Mouse (Mus musculus) MEL (cell line): ENCODE data around the gene Sept9. TPM values are rescaled to one million over a fixed set of nuclear protein-coding genes. Genes with fewer than 3 reads are reported as not detected.
A peak's percentile ranks its signal among the peaks of the same experiment; 100 is the strongest.

Experiments used
- DNase-seq: peaks from one replicate; pipeline ENCODE4 v3.0.0; 2011; ENCODE audit warnings: low read depth, low spot score
- H3K27ac ChIP-seq: 2 replicates; pipeline ENCODE4 v1.5.1; 2012; ENCODE audit warnings: low read depth, mild to moderate bottlenecking, control low read depth, low read length, moderate library complexity; ENCODE audit not compliant: control insufficient read depth
- H3K27me3 ChIP-seq, 2 experiments: fragments of 150-350 bp in 1 of 2; sonication (generic) in 1 of 2; 2 replicates each; pipeline ENCODE4 v1.6.1; 2012; ENCODE audit warnings: low read length in 2 of 2, mild to moderate bottlenecking in 2 of 2, improper control_type of control experiment in 1 of 2, moderate library complexity in 1 of 2; ENCODE audit not compliant: insufficient read depth in 2 of 2, control insufficient read depth in 1 of 2
- H3K36me3 ChIP-seq, 2 experiments: 2 replicates each; pipeline ENCODE4 v1.6.1; 2012 to 2014; ENCODE audit warnings: low read length in 2 of 2, improper control_type of control experiment in 1 of 2, inconsistent platforms in 1 of 2, mild to moderate bottlenecking in 1 of 2; ENCODE audit not compliant: insufficient read depth in 2 of 2, control insufficient read depth in 1 of 2
- H3K4me1 ChIP-seq, 2 experiments: fragments of 150-350 bp in 1 of 2; sonication (generic) in 1 of 2; 2 replicates each; pipeline ENCODE4 v1.6.1; 2012; ENCODE audit warnings: low read length in 2 of 2, improper control_type of control experiment in 1 of 2, mild to moderate bottlenecking in 1 of 2; ENCODE audit not compliant: insufficient read depth in 2 of 2, control insufficient read depth in 1 of 2
- H3K4me3 ChIP-seq, 2 experiments: fragments of 150-350 bp in 1 of 2; sonication (generic) in 1 of 2; 2 replicates each; pipeline ENCODE4 v1.5.1; 2012; ENCODE audit warnings: low read depth in 2 of 2, low read length in 2 of 2, mild to moderate bottlenecking in 2 of 2, moderate library complexity in 2 of 2, control low read depth in 1 of 2, improper control_type of control experiment in 1 of 2; ENCODE audit not compliant: control insufficient read depth in 1 of 2, insufficient read depth in 1 of 2
- H3K79me2 ChIP-seq: 2 replicates; pipeline ENCODE4 v1.6.1; 2012; ENCODE audit warnings: mild to moderate bottlenecking, low read length, moderate library complexity; ENCODE audit not compliant: control insufficient read depth, poor library complexity, insufficient read depth
- H3K9ac ChIP-seq: 2 replicates; pipeline ENCODE4 v1.6.1; 2012; ENCODE audit warnings: low read depth, mild to moderate bottlenecking, control low read depth, low read length, moderate library complexity; ENCODE audit not compliant: control insufficient read depth, poor library complexity, severe bottlenecking
- H3K9me3 ChIP-seq: fragments of 150-350 bp; sonication (generic); replicated peaks from 2 replicates; pipeline ENCODE4 v1.6.1; 2012; ENCODE audit warnings: mild to moderate bottlenecking, low read length, improper control_type of control experiment, moderate library complexity; ENCODE audit not compliant: insufficient read depth
- BHLHE40 ChIP-seq: IDR thresholded peaks from 2 replicates; pipeline ENCODE4 v1.6.1; 2012; ENCODE audit warnings: low read depth, mild to moderate bottlenecking, inconsistent platforms, low read length, improper control_type of control experiment, borderline replicate concordance
- CHD1 ChIP-seq: IDR thresholded peaks from 2 replicates; pipeline ENCODE4 v1.6.1; 2012; ENCODE audit warnings: low read depth, mild to moderate bottlenecking, inconsistent platforms, low read length, improper control_type of control experiment
- E2F4 ChIP-seq: IDR thresholded peaks from 2 replicates; pipeline ENCODE4 v1.6.1; 2011; ENCODE audit warnings: low read depth, low read length, improper control_type of control experiment, borderline replicate concordance
- ELF1 ChIP-seq: IDR thresholded peaks from 2 replicates; pipeline ENCODE4 v1.6.1; 2014; ENCODE audit warnings: low read depth, mild to moderate bottlenecking, inconsistent platforms, low read length, improper control_type of control experiment, moderate library complexity
- EP300 ChIP-seq, 2 experiments: IDR thresholded peaks; 2 replicates each; pipeline ENCODE4 v1.6.1; 2011; ENCODE audit warnings: improper control_type of control experiment in 2 of 2, low read length in 2 of 2, low read depth in 1 of 2, mild to moderate bottlenecking in 1 of 2
- ETS1 ChIP-seq: IDR thresholded peaks from 2 replicates; pipeline ENCODE4 v1.6.1; 2012; ENCODE audit warnings: low read depth, mild to moderate bottlenecking, inconsistent platforms, low read length, improper control_type of control experiment, moderate library complexity
- GABPA ChIP-seq: IDR thresholded peaks from 2 replicates; pipeline ENCODE4 v1.6.1; 2012; ENCODE audit warnings: low read depth, mild to moderate bottlenecking, inconsistent platforms, low read length, improper control_type of control experiment, moderate library complexity
- GATA1 ChIP-seq: IDR thresholded peaks from 2 replicates; pipeline ENCODE4 v1.6.1; 2011; ENCODE audit warnings: low read depth, low read length, improper control_type of control experiment
- HCFC1 ChIP-seq: IDR thresholded peaks from 2 replicates; pipeline ENCODE4 v1.6.1; 2012; ENCODE audit warnings: low read depth, mild to moderate bottlenecking, inconsistent platforms, low read length, improper control_type of control experiment, moderate library complexity
- JUND ChIP-seq: IDR thresholded peaks from 2 replicates; pipeline ENCODE4 v1.6.1; 2011; ENCODE audit warnings: low read depth, mild to moderate bottlenecking, improper control_type of control experiment, low read length
- MAFK ChIP-seq: IDR thresholded peaks from 2 replicates; pipeline ENCODE4 v1.6.1; 2011; ENCODE audit warnings: low read depth, mild to moderate bottlenecking, low read length, improper control_type of control experiment, borderline replicate concordance
- MYC ChIP-seq: IDR thresholded peaks from 2 replicates; pipeline ENCODE4 v1.6.1; 2011; ENCODE audit warnings: low read depth, mild to moderate bottlenecking, low read length, improper control_type of control experiment, moderate library complexity
- NRF1 ChIP-seq: IDR thresholded peaks from 2 replicates; pipeline ENCODE4 v1.6.1; 2014; ENCODE audit warnings: low read depth, mild to moderate bottlenecking, inconsistent platforms, low read length, improper control_type of control experiment, moderate library complexity; ENCODE audit not compliant: poor library complexity, insufficient read depth, severe bottlenecking
- POLR2A ChIP-seq, 2 experiments: IDR thresholded peaks; 2 replicates each; pipeline ENCODE4 v1.6.1; 2011 to 2012; ENCODE audit warnings: low read length in 2 of 2, mild to moderate bottlenecking in 2 of 2, control low read depth in 1 of 2, improper control_type of control experiment in 1 of 2, low read depth in 1 of 2, moderate library complexity in 1 of 2; ENCODE audit not compliant: control insufficient read depth in 1 of 2, insufficient read depth in 1 of 2, poor library complexity in 1 of 2
- POLR2AphosphoS2 ChIP-seq: IDR thresholded peaks from 2 replicates; pipeline ENCODE4 v1.6.1; 2011; ENCODE audit warnings: low read length, improper control_type of control experiment
- RCOR1 ChIP-seq: IDR thresholded peaks from 2 replicates; pipeline ENCODE4 v1.6.1; 2012; ENCODE audit warnings: low read depth, mild to moderate bottlenecking, inconsistent platforms, low read length, improper control_type of control experiment
- SIN3A ChIP-seq: IDR thresholded peaks from 2 replicates; pipeline ENCODE4 v1.6.1; 2012; ENCODE audit warnings: low read length, improper control_type of control experiment, inconsistent platforms
- SMC3 ChIP-seq: IDR thresholded peaks from 2 replicates; pipeline ENCODE4 v1.6.1; 2011; ENCODE audit warnings: low read depth, low read length, improper control_type of control experiment
- TAL1 ChIP-seq: IDR thresholded peaks from 2 replicates; pipeline ENCODE4 v1.6.1; 2012; ENCODE audit warnings: mild to moderate bottlenecking, inconsistent platforms, low read length, moderate library complexity, mixed read lengths
- TBP ChIP-seq: IDR thresholded peaks from 2 replicates; pipeline ENCODE4 v1.8.0; 2011; ENCODE audit warnings: low read depth, low read length, improper control_type of control experiment
- TCF12 ChIP-seq: IDR thresholded peaks from 2 replicates; pipeline ENCODE4 v1.6.1; 2014; ENCODE audit warnings: low read depth, mild to moderate bottlenecking, inconsistent platforms, low read length, improper control_type of control experiment, moderate library complexity
- USF2 ChIP-seq, 2 experiments: IDR thresholded peaks; 2 replicates each; pipeline ENCODE4 v1.6.1; 2011 to 2012; ENCODE audit warnings: improper control_type of control experiment in 2 of 2, low read length in 2 of 2, borderline replicate concordance in 1 of 2, inconsistent platforms in 1 of 2, low read depth in 1 of 2, mild to moderate bottlenecking in 1 of 2; ENCODE audit not compliant: insufficient read depth in 1 of 2
- ZC3H11A ChIP-seq: IDR thresholded peaks from 2 replicates; pipeline ENCODE4 v1.6.1; 2012; ENCODE audit warnings: low read depth, mild to moderate bottlenecking, inconsistent platforms, low read length, improper control_type of control experiment
- ZKSCAN1 ChIP-seq: IDR thresholded peaks from 2 replicates; pipeline ENCODE4 v1.6.1; 2012; ENCODE audit warnings: low read depth, mild to moderate bottlenecking, inconsistent platforms, low read length, improper control_type of control experiment, moderate library complexity
- ZMIZ1 ChIP-seq: IDR thresholded peaks from 2 replicates; pipeline ENCODE4 v1.6.1; 2012; ENCODE audit warnings: low read depth, mild to moderate bottlenecking, inconsistent platforms, low read length, improper control_type of control experiment, moderate library complexity
- polyA plus RNA-seq, 2 experiments: library from polyadenylated mRNA; stranded (reverse) in 1 of 2; unstranded in 1 of 2; fragments of >175 nt in 1 of 2; fragments of >200 nt in 1 of 2; gene quantifications; 2 replicates each; pipeline versions ENCODE4 v1.2.1 to v1.2.4; 2012; ENCODE audit warnings: low replicate concordance in 2 of 2, low read depth in 1 of 2; ENCODE audit not compliant: insufficient read length in 2 of 2, insufficient read depth in 1 of 2, missing spikeins in 1 of 2
- total RNA-seq: library from RNA; depleted of rRNA; stranded (reverse); fragments of 300-350 nt; gene quantifications from 2 replicates; pipeline ENCODE4 v1.2.3, GENCODE M21; 2012

Sept9 gene
- total and polyA plus RNA-seq, 3 experiments = 49.7 to 196 (median 163) TPM

GRCm38 (mm10) chr11:117318731-117319542 is 119.5 kb downstream of the Sept9 start (continued):
- no peak for TF ChIP-seq POLR2AphosphoS2
- TF ChIP-seq HCFC1 = 0 out of 2 replicates have a peak, but pooled peaks have one; percentile 50
- no peak for TF ChIP-seq MAFK
- no peak for TF ChIP-seq RCOR1
- no peak for TF ChIP-seq TBP
- TF ChIP-seq ETS1 = no peak
- TF ChIP-seq E2F4 = no peak; the same call in 1 of the 2 replicates
- no peak for TF ChIP-seq GABPA
- TF ChIP-seq ZKSCAN1 = 0 out of 2 replicates have a peak, but pooled peaks have one; percentile 32
- no peak for TF ChIP-seq GATA1
- TF ChIP-seq TAL1 = peak; percentile 40
- TF ChIP-seq JUND = no peak
- peak; percentile 7; the same call in 1 of the 2 replicates for TF ChIP-seq TCF12
- peak; percentile 45 for TF ChIP-seq ELF1
- no peak for TF ChIP-seq NRF1
- peak; percentile 58 to 82 for TF ChIP-seq USF2 (IDR thresholded peaks at IDR 0.05; ENCODE audit: borderline replicate concordance in 1 of 2, insufficient read depth in 1 of 2, low read depth in 1 of 2, low read length in 2 of 2)
- no peak for TF ChIP-seq SMC3
- TF ChIP-seq MYC = peak; percentile 58
- no peak; the same call in 1 of the 2 replicates for TF ChIP-seq CHD1
- TF ChIP-seq POLR2A (IDR thresholded peaks at IDR 0.05; ENCODE audit: control insufficient read depth in 1 of 2, insufficient read depth in 1 of 2, low read depth in 1 of 2, low read length in 2 of 2, poor library complexity in 1 of 2) = peak in 1 of 2 experiments; percentile 57; a peak in 2 of 4 replicates
- TF ChIP-seq ZC3H11A = no peak

- Histone ChIP-seq H3K9me3 (no peaks in the 10 kb centered on the region), H3K9ac (peak overlapping the region; percentile 60), H3K27me3 (no peaks in the 10 kb centered on the region), H3K36me3 (peaks cover 0 to 55% of the 10 kb centered on the region in 2 experiments; a peak in 2 of 4 replicates), H3K4me3 (peak overlapping the region; percentile 36 to 43), H3K79me2 (no peaks in the 10 kb centered on the region; the same call in 1 of the 2 replicates), H3K4me1 (peaks cover 41 to 66% of the 10 kb centered on the region in 2 experiments), H3K27ac (peak overlapping the region; percentile 90)
- DNase-seq = peak; percentile 91
- TF ChIP-seq POLR2A (IDR thresholded peaks at IDR 0.05; ENCODE audit: control insufficient read depth in 1 of 2, insufficient read depth in 1 of 2, low read depth in 1 of 2, low read length in 2 of 2, poor library complexity in 1 of 2) (peak in 1 of 2 experiments; percentile 43; a peak in 1 of 4 replicates), ZMIZ1 (peak; percentile 30; the same call in 1 of the 2 replicates), ETS1 (peak; percentile 84), EP300 (IDR thresholded peaks at IDR 0.05; ENCODE audit: low read depth in 1 of 2, low read length in 2 of 2) (peak in 1 of 2 experiments; percentile 68; a peak in 3 of 4 replicates), GATA1 (peak; percentile 74), BHLHE40 (0 out of 2 replicates have a peak, but pooled peaks have one; percentile 17), RCOR1 (no peak), MYC (0 out of 2 replicates have a peak, but pooled peaks have one; percentile 36), JUND (peak; percentile 98), ZKSCAN1 (no peak), E2F4 (no peak), TAL1 (peak; percentile 18; the same call in 1 of the 2 replicates), HCFC1 (peak; percentile 64), TCF12 (peak; percentile 75), ELF1 (peak; percentile 21; the same call in 1 of the 2 replicates), SIN3A (0 out of 2 replicates have a peak, but pooled peaks have one; percentile 61)
Observed at GRCm38 (mm10) chr11:117319543-117320335, 120.3 kb downstream of the Sept9 start.
